Mouse (Mus musculus): ENCODE measurements at regions not wholly inside any gene's neighbourhood (a gene's known extent, or its start where the extent isn't known, plus 50 kb on each side); places are given as distances from the start of the nearest gene placed in this dataset.

GRCm38 (mm10) chr17:15222923-15223322 lies 153.7 kb downstream of the Dll1 start:
- no peak for ATAC-seq (ENCODE audit: insufficient number of reproducible peaks, low FRiP score, low TSS enrichment, low read depth)
- Histone ChIP-seq H3K27me3 (ENCODE audit: control insufficient read depth, insufficient read depth, low read length) (no peaks in the 10 kb centered on the region), H3K9me3 (ENCODE audit: control insufficient read depth, low read length) (no peaks in the 10 kb centered on the region), H3K9ac (ENCODE audit: low read length) (no peak overlapping the region), H3K4me1 (ENCODE audit: control insufficient read depth, insufficient read depth, low read length) (no peaks in the 10 kb centered on the region), H3K4me3 (ENCODE audit: low read depth, low read length) (no peak overlapping the region), H3K36me3 (ENCODE audit: control insufficient read depth, insufficient read depth, low read length) (no peaks in the 10 kb centered on the region), H3K4me2 (ENCODE audit: low read depth, severe bottlenecking) (no peak overlapping the region), H3K27ac (replicated peaks; ENCODE audit: low read depth, low read length) (no peak overlapping the region)
- 89% methylated on average over 3 of the region's 3 CpGs for WGBS
- DNase-seq (ENCODE audit: low spot score) = no peak

GRCm38 (mm10) chr17:15214157-15214685 lies 162.5 kb downstream of the Dll1 start:
- ATAC-seq (ENCODE audit: insufficient number of reproducible peaks, low FRiP score, low TSS enrichment, low read depth) (no peak), DNase-seq (ENCODE audit: low spot score) (no peak)
- Histone ChIP-seq H3K4me3 (ENCODE audit: low read depth, low read length) (no peak overlapping the region), H3K4me1 (ENCODE audit: control insufficient read depth, insufficient read depth, low read length) (no peaks in the 10 kb centered on the region), H3K36me3 (ENCODE audit: control insufficient read depth, insufficient read depth, low read length) (no peaks in the 10 kb centered on the region), H3K27me3 (ENCODE audit: control insufficient read depth, insufficient read depth, low read length) (no peaks in the 10 kb centered on the region), H3K4me2 (ENCODE audit: low read depth, severe bottlenecking) (no peak overlapping the region), H3K27ac (replicated peaks; ENCODE audit: low read depth, low read length) (no peak overlapping the region), H3K9ac (ENCODE audit: low read length) (no peak overlapping the region), H3K9me3 (ENCODE audit: control insufficient read depth, low read length) (no peaks in the 10 kb centered on the region)
- WGBS = 75% methylated on average over 1 of the region's 1 CpGs

GRCm38 (mm10) chr17:15208808-15209173 lies 167.5 kb upstream of the Gm3448 start:
- Histone ChIP-seq H3K4me2 (ENCODE audit: low read depth, severe bottlenecking) (peak overlapping the region; percentile 43; the same call in 1 of the 2 replicates), H3K36me3 (ENCODE audit: control insufficient read depth, insufficient read depth, low read length) (no peaks in the 10 kb centered on the region), H3K9me3 (ENCODE audit: control insufficient read depth, low read length) (no peaks in the 10 kb centered on the region), H3K4me3 (ENCODE audit: low read depth, low read length) (no peak overlapping the region), H3K27ac (replicated peaks; ENCODE audit: low read depth, low read length) (no peak overlapping the region), H3K27me3 (ENCODE audit: control insufficient read depth, insufficient read depth, low read length) (no peaks in the 10 kb centered on the region), H3K9ac (ENCODE audit: low read length) (no peak overlapping the region; the same call in 1 of the 2 replicates), H3K4me1 (ENCODE audit: control insufficient read depth, insufficient read depth, low read length) (peaks cover 7% of the 10 kb centered on the region; the same call in 1 of the 2 replicates)
- no peak for ATAC-seq (ENCODE audit: insufficient number of reproducible peaks, low FRiP score, low TSS enrichment, low read depth)
- DNase-seq (ENCODE audit: low spot score) = no peak
- 43% methylated on average over 3 of the region's 3 CpGs for WGBS

GRCm38 (mm10) chr17:15208030-15208807 lies 166.9 kb upstream of the Gm3448 start:
- Histone ChIP-seq H3K27me3 (ENCODE audit: control insufficient read depth, insufficient read depth, low read length) (no peaks in the 10 kb centered on the region), H3K4me2 (ENCODE audit: low read depth, severe bottlenecking) (peak overlapping the region; percentile 43), H3K27ac (replicated peaks; ENCODE audit: low read depth, low read length) (no peak overlapping the region), H3K4me3 (ENCODE audit: low read depth, low read length) (peak overlapping the region; percentile 24), H3K4me1 (ENCODE audit: control insufficient read depth, insufficient read depth, low read length) (peaks cover 7% of the 10 kb centered on the region; the same call in 1 of the 2 replicates), H3K36me3 (ENCODE audit: control insufficient read depth, insufficient read depth, low read length) (no peaks in the 10 kb centered on the region), H3K9ac (ENCODE audit: low read length) (peak overlapping the region; percentile 50), H3K9me3 (ENCODE audit: control insufficient read depth, low read length) (no peaks in the 10 kb centered on the region)
- ATAC-seq (ENCODE audit: insufficient number of reproducible peaks, low FRiP score, low TSS enrichment, low read depth) = peak; percentile 70
- 7% methylated on average over 19 of the region's 19 CpGs for WGBS
- peak; percentile 74 for DNase-seq (ENCODE audit: low spot score)

GRCm38 (mm10) chr17:15207182-15208029 lies 166.1 kb upstream of the Gm3448 start:
- ATAC-seq (ENCODE audit: insufficient number of reproducible peaks, low FRiP score, low TSS enrichment, low read depth) = no peak
- Histone ChIP-seq H3K4me1 (ENCODE audit: control insufficient read depth, insufficient read depth, low read length) (peaks cover 7% of the 10 kb centered on the region; the same call in 1 of the 2 replicates), H3K4me3 (ENCODE audit: low read depth, low read length) (peak overlapping the region; percentile 24; the same call in 1 of the 2 replicates), H3K36me3 (ENCODE audit: control insufficient read depth, insufficient read depth, low read length) (no peaks in the 10 kb centered on the region), H3K27me3 (ENCODE audit: control insufficient read depth, insufficient read depth, low read length) (no peaks in the 10 kb centered on the region), H3K4me2 (ENCODE audit: low read depth, severe bottlenecking) (peak overlapping the region; percentile 43), H3K27ac (replicated peaks; ENCODE audit: low read depth, low read length) (no peak overlapping the region), H3K9me3 (ENCODE audit: control insufficient read depth, low read length) (no peaks in the 10 kb centered on the region), H3K9ac (ENCODE audit: low read length) (peak overlapping the region; percentile 48)
- WGBS = 38% methylated on average over 24 of the region's 24 CpGs
- DNase-seq (ENCODE audit: low spot score) = peak; percentile 41

- ATAC-seq (ENCODE audit: insufficient number of reproducible peaks, low FRiP score, low TSS enrichment, low read depth) (no peak), DNase-seq (ENCODE audit: low spot score) (no peak)
- Histone ChIP-seq H3K4me1 (ENCODE audit: control insufficient read depth, insufficient read depth, low read length) (peaks cover 7% of the 10 kb centered on the region; the same call in 1 of the 2 replicates), H3K9ac (ENCODE audit: low read length) (no peak overlapping the region), H3K4me3 (ENCODE audit: low read depth, low read length) (no peak overlapping the region), H3K27me3 (ENCODE audit: control insufficient read depth, insufficient read depth, low read length) (no peaks in the 10 kb centered on the region), H3K36me3 (ENCODE audit: control insufficient read depth, insufficient read depth, low read length) (no peaks in the 10 kb centered on the region), H3K4me2 (ENCODE audit: low read depth, severe bottlenecking) (no peak overlapping the region), H3K9me3 (ENCODE audit: control insufficient read depth, low read length) (no peaks in the 10 kb centered on the region), H3K27ac (replicated peaks; ENCODE audit: low read depth, low read length) (no peak overlapping the region)
- 83% methylated on average over 4 of the region's 4 CpGs for WGBS
Observed at GRCm38 (mm10) chr17:15205799-15206198, 164.5 kb upstream of the Gm3448 start.

- Histone ChIP-seq H3K9ac (ENCODE audit: low read length) (no peak overlapping the region), H3K4me3 (ENCODE audit: low read depth, low read length) (no peak overlapping the region), H3K4me2 (ENCODE audit: low read depth, severe bottlenecking) (no peak overlapping the region), H3K27ac (replicated peaks; ENCODE audit: low read depth, low read length) (no peak overlapping the region), H3K36me3 (ENCODE audit: control insufficient read depth, insufficient read depth, low read length) (no peaks in the 10 kb centered on the region), H3K27me3 (ENCODE audit: control insufficient read depth, insufficient read depth, low read length) (no peaks in the 10 kb centered on the region), H3K9me3 (ENCODE audit: control insufficient read depth, low read length) (no peaks in the 10 kb centered on the region), H3K4me1 (ENCODE audit: control insufficient read depth, insufficient read depth, low read length) (peaks cover 7% of the 10 kb centered on the region; the same call in 1 of the 2 replicates)
- 43% methylated on average over 1 of the region's 1 CpGs for WGBS
- DNase-seq (ENCODE audit: low spot score) (no peak), ATAC-seq (ENCODE audit: insufficient number of reproducible peaks, low FRiP score, low TSS enrichment, low read depth) (no peak)
Observed at GRCm38 (mm10) chr17:15204524-15204923, 163.2 kb upstream of the Gm3448 start.

- no peaks in the 10 kb centered on the region; the same call in 1 of the 2 replicates for H3K9me3 ChIP-seq (ENCODE audit: control insufficient read depth, low read length)
- no peak overlapping the region for H3K27ac ChIP-seq (replicated peaks; ENCODE audit: low read depth, low read length)
- no peak overlapping the region for H3K9ac ChIP-seq (ENCODE audit: low read length)
- no peaks in the 10 kb centered on the region for H3K36me3 ChIP-seq (ENCODE audit: control insufficient read depth, insufficient read depth, low read length)
- ATAC-seq (ENCODE audit: insufficient number of reproducible peaks, low FRiP score, low TSS enrichment, low read depth) = no peak
- H3K4me3 ChIP-seq (ENCODE audit: low read depth, low read length) = no peak overlapping the region
- no peaks in the 10 kb centered on the region for H3K27me3 ChIP-seq (ENCODE audit: control insufficient read depth, insufficient read depth, low read length)
- no peak overlapping the region for H3K4me2 ChIP-seq (ENCODE audit: low read depth, severe bottlenecking)
- H3K4me1 ChIP-seq (ENCODE audit: control insufficient read depth, insufficient read depth, low read length) = peaks cover 8% of the 10 kb centered on the region
- no peak for DNase-seq (ENCODE audit: low spot score)
- 69% methylated on average over 3 of the region's 3 CpGs for WGBS
Observed at GRCm38 (mm10) chr17:15199235-15199634, 157.9 kb upstream of the Gm3448 start.

Measured in limb, embryonic 11.5 days (tissue).